Mouse (Mus musculus): ENCODE measurements around the gene Adal. TPM values are rescaled to one million over a fixed set of nuclear protein-coding genes. Genes with fewer than 3 reads are reported as not detected.

Gene Adal
- polyA plus RNA-seq, 1 experiment: 1.3 TPM

- no peak overlapping the region for H3K27ac ChIP-seq (ENCODE audit: insufficient read depth, low read depth, low read length)
- peaks cover 43% of the 10 kb centered on the region for H3K36me3 ChIP-seq (ENCODE audit: control insufficient read depth, insufficient read depth, low read length)
- peak; percentile 23; the same call in 1 of the 2 replicates for TF ChIP-seq CTCF (IDR thresholded peaks at IDR 0.05; ENCODE audit: extremely low read depth, insufficient read length, insufficient replicate concordance, low read depth, low read length)
- no peak for TF ChIP-seq POLR2A (IDR thresholded peaks at IDR 0.05; ENCODE audit: low read depth, low read length)
- no peaks in the 10 kb centered on the region for H3K27me3 ChIP-seq (ENCODE audit: control insufficient read depth, insufficient read depth, low read length)
- H3K4me1 ChIP-seq (ENCODE audit: control insufficient read depth, insufficient read depth, insufficient read length, low read length): no peaks in the 10 kb centered on the region
- no peak overlapping the region for H3K4me3 ChIP-seq (ENCODE audit: low read depth, low read length)
- WGBS: 94% methylated on average over 3 of the region's 3 CpGs
Observed at GRCm38 (mm10) chr2:121178828-121179479, 38.7 kb downstream of the Adal start.

GRCm38 (mm10) chr2:121183431-121183830 lies 43.2 kb downstream of the Adal start:
- no peak overlapping the region for H3K4me3 ChIP-seq (ENCODE audit: low read depth, low read length)
- H3K27ac ChIP-seq (ENCODE audit: insufficient read depth, low read depth, low read length): no peak overlapping the region
- no peaks in the 10 kb centered on the region for H3K27me3 ChIP-seq (ENCODE audit: control insufficient read depth, insufficient read depth, low read length)
- no peak for TF ChIP-seq CTCF (IDR thresholded peaks at IDR 0.05; ENCODE audit: extremely low read depth, insufficient read length, insufficient replicate concordance, low read depth, low read length)
- TF ChIP-seq POLR2A (IDR thresholded peaks at IDR 0.05; ENCODE audit: low read depth, low read length): no peak
- H3K36me3 ChIP-seq (ENCODE audit: control insufficient read depth, insufficient read depth, low read length): peaks cover 47% of the 10 kb centered on the region
- H3K4me1 ChIP-seq (ENCODE audit: control insufficient read depth, insufficient read depth, insufficient read length, low read length): no peaks in the 10 kb centered on the region
- 36% methylated on average over 5 of the region's 5 CpGs for WGBS

- no peak overlapping the region for H3K4me3 ChIP-seq (ENCODE audit: low read depth, low read length)
- no peaks in the 10 kb centered on the region for H3K4me1 ChIP-seq (ENCODE audit: control insufficient read depth, insufficient read depth, insufficient read length, low read length)
- H3K36me3 ChIP-seq (ENCODE audit: control insufficient read depth, insufficient read depth, low read length): peaks cover 50% of the 10 kb centered on the region
- 94% methylated on average over 7 of the region's 7 CpGs for WGBS
- H3K27me3 ChIP-seq (ENCODE audit: control insufficient read depth, insufficient read depth, low read length): no peaks in the 10 kb centered on the region
- TF ChIP-seq POLR2A (IDR thresholded peaks at IDR 0.05; ENCODE audit: low read depth, low read length) (no peak), CTCF (IDR thresholded peaks at IDR 0.05; ENCODE audit: extremely low read depth, insufficient read length, insufficient replicate concordance, low read depth, low read length) (no peak)
- H3K27ac ChIP-seq (ENCODE audit: insufficient read depth, low read depth, low read length): no peak overlapping the region
Observed at GRCm38 (mm10) chr2:121184142-121184541, 43.9 kb downstream of the Adal start.

GRCm38 (mm10) chr2:121188530-121188929 lies 48.3 kb downstream of the Adal start:
- TF ChIP-seq CTCF (IDR thresholded peaks at IDR 0.05; ENCODE audit: extremely low read depth, insufficient read length, insufficient replicate concordance, low read depth, low read length) (no peak), POLR2A (IDR thresholded peaks at IDR 0.05; ENCODE audit: low read depth, low read length) (no peak)
- peaks cover 67% of the 10 kb centered on the region for H3K36me3 ChIP-seq (ENCODE audit: control insufficient read depth, insufficient read depth, low read length)
- H3K4me3 ChIP-seq (ENCODE audit: low read depth, low read length): no peak overlapping the region
- 76% methylated on average over 1 of the region's 1 CpGs for WGBS
- H3K27me3 ChIP-seq (ENCODE audit: control insufficient read depth, insufficient read depth, low read length): no peaks in the 10 kb centered on the region
- H3K27ac ChIP-seq (ENCODE audit: insufficient read depth, low read depth, low read length): no peak overlapping the region
- no peaks in the 10 kb centered on the region for H3K4me1 ChIP-seq (ENCODE audit: control insufficient read depth, insufficient read depth, insufficient read length, low read length)

GRCm38 (mm10) chr2:121195466-121195865 lies 55.2 kb downstream of the Adal start:
- Histone ChIP-seq H3K27ac (ENCODE audit: insufficient read depth, low read depth, low read length) (no peak overlapping the region), H3K36me3 (ENCODE audit: control insufficient read depth, insufficient read depth, low read length) (peaks cover 73% of the 10 kb centered on the region), H3K4me3 (ENCODE audit: low read depth, low read length) (no peak overlapping the region), H3K27me3 (ENCODE audit: control insufficient read depth, insufficient read depth, low read length) (no peaks in the 10 kb centered on the region), H3K4me1 (ENCODE audit: control insufficient read depth, insufficient read depth, insufficient read length, low read length) (no peaks in the 10 kb centered on the region)
- 89% methylated on average over 9 of the region's 9 CpGs for WGBS
- TF ChIP-seq POLR2A (IDR thresholded peaks at IDR 0.05; ENCODE audit: low read depth, low read length): no peak
- TF ChIP-seq CTCF (IDR thresholded peaks at IDR 0.05; ENCODE audit: extremely low read depth, insufficient read length, insufficient replicate concordance, low read depth, low read length): no peak

GRCm38 (mm10) chr2:121204276-121204675 lies 64.0 kb downstream of the Adal start:
- TF ChIP-seq POLR2A (IDR thresholded peaks at IDR 0.05; ENCODE audit: low read depth, low read length): no peak
- TF ChIP-seq CTCF (IDR thresholded peaks at IDR 0.05; ENCODE audit: extremely low read depth, insufficient read length, insufficient replicate concordance, low read depth, low read length): no peak
- no peak overlapping the region for H3K4me3 ChIP-seq (ENCODE audit: low read depth, low read length)
- no peaks in the 10 kb centered on the region for H3K27me3 ChIP-seq (ENCODE audit: control insufficient read depth, insufficient read depth, low read length)
- H3K27ac ChIP-seq (ENCODE audit: insufficient read depth, low read depth, low read length): no peak overlapping the region
- peaks cover 44% of the 10 kb centered on the region for H3K36me3 ChIP-seq (ENCODE audit: control insufficient read depth, insufficient read depth, low read length)
- WGBS: 93% methylated on average over 17 of the region's 17 CpGs
- no peaks in the 10 kb centered on the region for H3K4me1 ChIP-seq (ENCODE audit: control insufficient read depth, insufficient read depth, insufficient read length, low read length)

Other genes starting within 250 kb of the Adal start
- 6.1 and 12.1 TPM in 2 replicates for gene Ubr1, start 169.7 kb upstream of the Adal start, polyA plus RNA-seq (2012; rRNA removed)
- 2.3 and 5.1 TPM in 2 replicates for gene Tmem62, start 163.4 kb upstream of the Adal start, polyA plus RNA-seq (2012; rRNA removed)
- gene Ccndbp1, start 132.0 kb upstream of the Adal start, polyA plus RNA-seq (2012; rRNA removed): 3.8 and 9.8 TPM in 2 replicates
- gene Epb42, start 103.4 kb upstream of the Adal start, polyA plus RNA-seq (2012; rRNA removed): 0.15 and 0.38 TPM in 2 replicates
- gene Tgm5, start 54.6 kb upstream of the Adal start, polyA plus RNA-seq (2012; rRNA removed): 0.15 and 0.24 TPM in 2 replicates
- not detected in 2 replicates for gene Tgm7, start 30.6 kb upstream of the Adal start, polyA plus RNA-seq (2012; rRNA removed)
- gene Lcmt2, start 225 bp downstream of the Adal start, polyA plus RNA-seq (2012; rRNA removed): 5.5 and 7.9 TPM in 2 replicates
- gene Tubgcp4, start 30.2 kb downstream of the Adal start, polyA plus RNA-seq (2012; rRNA removed): 8.1 and 14.1 TPM in 2 replicates
- gene Zscan29, start 30.7 kb downstream of the Adal start, polyA plus RNA-seq (2012; rRNA removed): 1.2 and 2.5 TPM in 2 replicates
- gene Trp53bp1, start 131.0 kb downstream of the Adal start, polyA plus RNA-seq (2012; rRNA removed): 4.6 and 9.5 TPM in 2 replicates
- 1.9 and 2.2 TPM in 2 replicates for gene Map1a, start 149.2 kb downstream of the Adal start, polyA plus RNA-seq (2012; rRNA removed)
- gene Ppip5k1, start 215.0 kb downstream of the Adal start, polyA plus RNA-seq (2012; rRNA removed): 19.8 and 47.0 TPM in 2 replicates
- gene Ckmt1, start 217.3 kb downstream of the Adal start, polyA plus RNA-seq (2012; rRNA removed): 1,046 and 2,297 TPM in 2 replicates
- gene Strc, start 246.7 kb downstream of the Adal start, polyA plus RNA-seq (2012; rRNA removed): 0.55 and 1.0 TPM in 2 replicates